Mouse (Mus musculus) cortical plate, adult 2 months (tissue): Measurements from ENCODE around the gene Olfr799. TPM values are rescaled to one million over a fixed set of nuclear protein-coding genes. Genes with fewer than 3 reads are reported as not detected.

Source experiments
- H3K27ac ChIP-seq: fragments of 200-500 bp; 2 replicates; pipeline ENCODE4 v1.5.1; 2012; ENCODE audit warnings: low read length, control low read depth, inconsistent platforms; ENCODE audit not compliant: insufficient read depth
- H3K4me1 ChIP-seq: fragments of 200-500 bp; 2 replicates; pipeline ENCODE4 v1.6.1; 2011; ENCODE audit warnings: low read length; ENCODE audit not compliant: control insufficient read depth, insufficient read depth
- H3K4me3 ChIP-seq: fragments of 200-500 bp; 2 replicates; pipeline ENCODE4 v1.5.1; 2011; ENCODE audit warnings: mild to moderate bottlenecking, low read length, control low read depth; ENCODE audit not compliant: insufficient read depth
- CTCF ChIP-seq: fragments of 200-500 bp; IDR thresholded peaks from 2 replicates; pipeline ENCODE4 v1.5.1; 2011; ENCODE audit warnings: mild to moderate bottlenecking, control low read depth, low read length; ENCODE audit not compliant: insufficient read depth; ENCODE audit errors: extremely low read depth
- POLR2A ChIP-seq: fragments of 200-500 bp; IDR thresholded peaks from 2 replicates; pipeline ENCODE4 v1.6.1; 2011; ENCODE audit warnings: mild to moderate bottlenecking, low read length, control low read depth; ENCODE audit not compliant: insufficient read depth; ENCODE audit errors: extremely low read depth
- polyA plus RNA-seq: library from polyadenylated mRNA; depleted of rRNA; stranded (reverse); fragments of >200 nt; gene quantifications from 2 replicates; pipeline ENCODE4 v1.2.3, GENCODE M21; 2012; rRNA removed

Gene Olfr799
- not detected in 2 replicates for polyA plus RNA-seq

DNA sequence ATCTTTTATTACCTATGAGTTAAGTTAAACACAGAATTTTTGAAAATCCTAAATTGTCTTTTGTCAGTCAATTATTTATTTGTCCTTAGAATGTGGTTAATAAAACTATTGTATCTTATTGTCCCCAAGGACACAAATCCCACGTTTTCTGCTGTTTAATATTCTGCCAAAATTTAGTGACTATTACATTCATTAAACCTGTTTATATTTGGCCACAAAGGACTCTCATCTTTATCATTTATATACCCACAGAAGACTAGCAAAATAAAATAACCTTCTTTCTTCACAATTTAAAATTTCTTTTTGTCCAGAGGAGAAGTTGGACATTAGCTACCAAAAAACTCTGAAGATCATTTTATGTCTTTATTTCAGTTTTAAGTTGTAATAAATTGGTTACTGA lies at the start of gene Olfr799:
Gene Olfr799 (plus strand): TSS at position 301 of the 400 bp plus-strand sequence.
- H3K4me3 ChIP-seq: no peak within 1 kb of the TSS
- no peaks in the 10 kb centered on the region for H3K4me1 ChIP-seq
- TF ChIP-seq CTCF (no peak), POLR2A (no peak)
- no peak within 1 kb of the TSS for H3K27ac ChIP-seq

DNA sequence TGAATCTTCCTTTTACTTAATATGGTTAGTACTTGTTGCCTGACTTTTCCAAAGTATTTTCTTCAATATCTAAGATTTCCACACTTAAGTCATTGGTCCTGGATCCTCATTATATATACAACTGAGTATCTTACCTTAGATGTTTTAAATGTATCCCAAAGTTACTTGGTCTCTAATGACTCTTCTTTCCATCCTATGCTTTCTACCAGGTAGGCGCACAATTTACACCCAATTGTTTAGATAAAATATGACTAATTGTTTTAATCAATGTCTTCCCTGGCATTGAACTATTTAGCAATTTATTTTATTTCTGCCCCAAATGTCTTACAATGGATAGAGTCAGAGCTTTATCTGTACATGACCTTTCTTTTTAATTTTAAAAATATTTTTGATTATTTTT lies 24.8 kb upstream of the Olfr799 start, which contains the start of gene Olfr796:
Gene Olfr796 (minus strand): TSS at position 101 of the 400 bp plus-strand sequence.
- H3K4me1 ChIP-seq: no peaks in the 10 kb centered on the region
- H3K27ac ChIP-seq: no peak within 1 kb of the TSS
- TF ChIP-seq POLR2A: no peak
- TF ChIP-seq CTCF: no peak
- H3K4me3 ChIP-seq: no peak within 1 kb of the TSS

- H3K27ac ChIP-seq: no peak overlapping the region
- TF ChIP-seq CTCF: no peak
- no peak for TF ChIP-seq POLR2A
- no peaks in the 10 kb centered on the region for H3K4me1 ChIP-seq
- H3K4me3 ChIP-seq: no peak overlapping the region
Observed at GRCm38 (mm10) chr10:129621724-129622123, 15.6 kb upstream of the Olfr799 start.

DNA sequence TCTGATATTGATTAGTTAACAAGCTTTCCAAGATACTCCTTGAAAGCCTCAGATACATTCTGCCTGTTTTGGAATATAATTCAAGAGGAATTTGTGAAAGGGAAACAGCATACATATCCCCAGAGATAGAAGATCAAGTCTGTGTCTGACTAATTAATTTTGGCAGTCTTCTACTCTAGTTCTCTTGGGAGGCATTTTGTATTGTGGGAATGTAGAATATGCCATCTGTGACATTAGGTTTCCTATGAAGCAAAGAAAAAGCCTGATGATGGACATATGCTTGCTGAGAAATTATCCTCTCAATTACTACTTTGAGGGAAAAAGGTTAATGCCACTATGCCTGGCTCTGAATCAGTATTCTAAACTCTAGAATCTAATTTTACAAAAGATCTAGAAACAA lies 14.0 kb upstream of the Olfr799 start:
- Histone ChIP-seq H3K4me3 (no peak overlapping the region), H3K4me1 (no peaks in the 10 kb centered on the region), H3K27ac (no peak overlapping the region)
- TF ChIP-seq CTCF (no peak), POLR2A (no peak)

DNA sequence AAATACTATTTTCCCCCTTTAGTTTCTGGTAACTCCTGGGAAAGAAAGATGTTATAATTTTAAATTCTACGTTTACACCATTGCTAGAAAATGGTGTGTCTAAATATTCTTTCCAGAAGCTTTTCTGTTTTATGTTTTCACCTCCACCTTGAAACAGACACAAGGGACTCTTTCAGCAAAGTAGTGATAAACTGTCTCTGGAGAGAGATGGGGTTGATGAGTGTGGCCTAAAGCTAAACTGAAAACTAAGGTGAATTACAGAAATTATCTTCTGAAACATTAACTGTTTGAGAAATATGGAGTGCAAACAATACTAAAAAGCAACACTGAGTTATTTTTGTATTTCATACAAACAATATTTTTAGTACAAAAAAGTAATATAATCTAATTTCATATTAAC lies 9.4 kb upstream of the Olfr799 start, which contains the start of gene Olfr798:
Gene Olfr798 (minus strand): TSS at position 101 of the 400 bp plus-strand sequence.
- H3K4me3 ChIP-seq: no peak within 1 kb of the TSS
- H3K4me1 ChIP-seq: no peaks in the 10 kb centered on the region
- TF ChIP-seq CTCF (no peak), POLR2A (no peak)
- H3K27ac ChIP-seq: no peak within 1 kb of the TSS

DNA sequence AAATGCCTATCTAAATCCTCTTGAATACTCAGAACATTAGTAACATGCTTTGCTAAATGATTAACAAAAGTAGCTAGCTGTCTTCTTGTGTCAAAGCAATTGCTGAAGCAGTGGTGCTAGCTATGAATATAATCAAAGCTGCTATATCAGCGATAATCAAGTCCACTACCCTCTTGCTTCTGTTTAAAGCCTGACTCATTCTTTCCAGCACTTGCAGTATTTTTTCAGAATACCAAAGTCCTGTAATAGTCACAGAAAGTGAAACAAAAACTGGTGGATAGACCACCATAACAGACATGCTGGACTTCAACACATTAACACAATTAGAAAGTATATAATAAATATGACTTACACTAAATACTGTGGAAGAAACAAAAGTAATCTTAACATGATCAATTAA lies 14.5 kb downstream of the Olfr799 start:
- no peak for TF ChIP-seq CTCF
- TF ChIP-seq POLR2A: no peak
- H3K4me1 ChIP-seq: no peaks in the 10 kb centered on the region
- no peak overlapping the region for H3K4me3 ChIP-seq
- no peak overlapping the region for H3K27ac ChIP-seq

DNA sequence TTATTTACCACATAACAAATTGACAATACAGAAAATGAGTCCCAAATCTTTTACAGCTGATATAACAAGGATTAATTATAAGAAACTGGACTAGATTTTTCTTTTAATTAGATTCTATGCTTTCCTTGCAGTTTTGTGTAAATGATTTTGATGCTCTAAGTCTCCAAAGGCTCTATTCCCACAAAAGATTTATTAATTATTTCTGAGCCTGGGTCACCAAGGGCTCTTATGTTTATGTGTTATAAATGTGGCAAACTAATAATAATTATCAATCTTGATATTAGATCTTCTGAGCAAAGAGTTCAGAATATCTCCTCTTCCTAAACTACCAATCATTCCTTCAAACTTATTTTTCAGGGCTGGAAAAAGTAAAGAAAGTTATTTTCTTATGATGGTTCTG lies 20.1 kb downstream of the Olfr799 start, which contains the start of gene Olfr800:
Gene Olfr800 (plus strand): TSS at position 301 of the 400 bp plus-strand sequence.
- H3K27ac ChIP-seq: no peak within 1 kb of the TSS
- no peak within 1 kb of the TSS for H3K4me3 ChIP-seq
- no peaks in the 10 kb centered on the region for H3K4me1 ChIP-seq
- no peak for TF ChIP-seq CTCF
- no peak for TF ChIP-seq POLR2A

GRCm38 (mm10) chr10:129673765-129674164 lies 36.5 kb downstream of the Olfr799 start, which contains the start of gene Olfr801:
Olfr801 (minus strand) TSS chr10:129673865.
- TF ChIP-seq POLR2A (no peak), CTCF (no peak)
- Histone ChIP-seq H3K27ac (no peak within 1 kb of the TSS), H3K4me3 (no peak within 1 kb of the TSS), H3K4me1 (no peaks in the 10 kb centered on the region)

GRCm38 (mm10) chr10:129688069-129688468 lies 50.8 kb downstream of the Olfr799 start, which contains the start of gene Olfr802:
Olfr802 (minus strand) TSS chr10:129688169.
- Histone ChIP-seq H3K4me1 (no peaks in the 10 kb centered on the region), H3K4me3 (no peak within 1 kb of the TSS), H3K27ac (no peak within 1 kb of the TSS)
- no peak for TF ChIP-seq CTCF
- no peak for TF ChIP-seq POLR2A

GRCm38 (mm10) chr10:129694186-129694585 lies 56.9 kb downstream of the Olfr799 start, which contains the start of gene Olfr803:
Olfr803 (minus strand) TSS chr10:129694286.
- Histone ChIP-seq H3K27ac (no peak within 1 kb of the TSS), H3K4me3 (no peak within 1 kb of the TSS), H3K4me1 (no peaks in the 10 kb centered on the region)
- no peak for TF ChIP-seq POLR2A

Other genes starting within 250 kb of the Olfr799 start
- gene Olfr785, start 232.1 kb upstream of the Olfr799 start, polyA plus RNA-seq: not detected in 2 replicates
- not detected in 2 replicates for gene Olfr786, start 210.2 kb upstream of the Olfr799 start, polyA plus RNA-seq
- not detected in 2 replicates for gene Olfr787, start 175.6 kb upstream of the Olfr799 start, polyA plus RNA-seq
- gene Olfr788, start 166.5 kb upstream of the Olfr799 start, polyA plus RNA-seq: not detected in 2 replicates
- gene Olfr789, start 152.7 kb upstream of the Olfr799 start, polyA plus RNA-seq: not detected in 2 replicates
- gene Olfr790, start 139.0 kb upstream of the Olfr799 start, polyA plus RNA-seq: not detected in 2 replicates
- gene Olfr791, start 115.7 kb upstream of the Olfr799 start, polyA plus RNA-seq: not detected in 2 replicates
- gene Olfr792, start 98.3 kb upstream of the Olfr799 start, polyA plus RNA-seq: not detected in 2 replicates
- gene Olfr794, start 69.8 kb upstream of the Olfr799 start, polyA plus RNA-seq: not detected in 2 replicates
- not detected in 2 replicates for gene Olfr796, start 24.9 kb upstream of the Olfr799 start, polyA plus RNA-seq
- not detected in 2 replicates for gene Olfr798, start 9.6 kb upstream of the Olfr799 start, polyA plus RNA-seq
- not detected in 2 replicates for gene Olfr800, start 20.2 kb downstream of the Olfr799 start, polyA plus RNA-seq
- not detected in 2 replicates for gene Olfr801, start 36.4 kb downstream of the Olfr799 start, polyA plus RNA-seq
- gene Olfr802, start 50.7 kb downstream of the Olfr799 start, polyA plus RNA-seq: not detected in 2 replicates
- gene Olfr803, start 56.8 kb downstream of the Olfr799 start, polyA plus RNA-seq: not detected in 2 replicates
- gene Olfr804, start 65.7 kb downstream of the Olfr799 start, polyA plus RNA-seq: not detected in 2 replicates
- not detected in 2 replicates for gene Olfr805, start 91.9 kb downstream of the Olfr799 start, polyA plus RNA-seq
- not detected in 2 replicates for gene Olfr806, start 104.4 kb downstream of the Olfr799 start, polyA plus RNA-seq
- not detected in 2 replicates for gene Olfr807, start 120.3 kb downstream of the Olfr799 start, polyA plus RNA-seq
- gene Olfr808, start 128.0 kb downstream of the Olfr799 start, polyA plus RNA-seq: not detected in 2 replicates
- gene Olfr809, start 137.2 kb downstream of the Olfr799 start, polyA plus RNA-seq: not detected in 2 replicates
- gene Olfr810, start 157.4 kb downstream of the Olfr799 start, polyA plus RNA-seq: not detected in 2 replicates
- gene Olfr811, start 166.9 kb downstream of the Olfr799 start, polyA plus RNA-seq: not detected in 2 replicates
- gene Olfr812, start 208.6 kb downstream of the Olfr799 start, polyA plus RNA-seq: not detected in 2 replicates
- gene Olfr813, start 217.9 kb downstream of the Olfr799 start, polyA plus RNA-seq: not detected in 2 replicates
- gene Olfr814, start 242.4 kb downstream of the Olfr799 start, polyA plus RNA-seq: not detected in 2 replicates